Mouse (Mus musculus) megakaryocyte, embryonic 14.5 days (primary cell): Measurements from ENCODE around the gene 1700020A23Rik. TPM values are rescaled to one million over a fixed set of nuclear protein-coding genes. Genes with fewer than 3 reads are reported as not detected.
"Not testable (repeated sequence)": the region's sequence is repeated elsewhere in the genome, so short reads cannot be mapped to it uniquely, and the experiment has no call there.

Source experiments
- H3K27me3 ChIP-seq: replicated peaks from 2 replicates; pipeline ENCODE3; 2012; ENCODE audit warnings: inconsistent platforms
- H3K36me3 ChIP-seq: replicated peaks from 2 replicates; pipeline ENCODE3; 2012; ENCODE audit warnings: low read length, inconsistent platforms, mixed read lengths
- H3K4me1 ChIP-seq: 2 replicates; pipeline ENCODE4 v1.6.1; 2012; ENCODE audit warnings: inconsistent platforms
- H3K4me3 ChIP-seq: replicated peaks from 2 replicates; pipeline ENCODE3; 2012; ENCODE audit warnings: moderate library complexity, mild to moderate bottlenecking, inconsistent platforms
- H3K9me3 ChIP-seq: 2 replicates; pipeline ENCODE4 v1.6.1; 2012; ENCODE audit warnings: inconsistent platforms
- FLI1 ChIP-seq: IDR thresholded peaks from 2 replicates; pipeline ENCODE4 v1.6.1; 2012; ENCODE audit warnings: low read length, inconsistent platforms, mixed read lengths
- GATA1 ChIP-seq: IDR thresholded peaks from 3 replicates; pipeline ENCODE4 v1.6.1; 2012; ENCODE audit warnings: mixed read lengths, low read length, inconsistent platforms, borderline replicate concordance
- polyA plus RNA-seq: library from polyadenylated mRNA; stranded (reverse); fragments of >175 nt; gene quantifications from 2 replicates; pipeline ENCODE4 v1.2.3, GENCODE M21; 2012; ENCODE audit warnings: low replicate concordance; ENCODE audit not compliant: insufficient read depth

Gene 1700020A23Rik
- not detected in 2 replicates for polyA plus RNA-seq

- no peaks in the 10 kb centered on the region for H3K36me3 ChIP-seq
- H3K4me3 ChIP-seq = no peak within 1 kb of the TSS
- TF ChIP-seq FLI1 = no peak
- TF ChIP-seq GATA1 = no peak
- peaks cover 61% of the 10 kb centered on the region for H3K27me3 ChIP-seq
- H3K4me1 ChIP-seq = peaks cover 8% of the 10 kb centered on the region
- peaks cover 5% of the 10 kb centered on the region for H3K9me3 ChIP-seq
Observed at GRCm38 (mm10) chr2:130404939-130405338, at the start of gene 1700020A23Rik, which contains the start of gene Gm28372. Gene 1700020A23Rik (plus strand): TSS chr2:130405259. Gene Gm28372 (plus strand): TSS chr2:130405239.

- Histone ChIP-seq H3K9me3 (0 out of 2 replicates have a peak, but pooled peaks cover 2% of the 10 kb centered on the region), H3K4me3 (no peak overlapping the region), H3K27me3 (peaks cover 82% of the 10 kb centered on the region), H3K4me1 (peaks cover 10% of the 10 kb centered on the region), H3K36me3 (no peaks in the 10 kb centered on the region)
- TF ChIP-seq GATA1 (no peak), FLI1 (no peak)
Observed at GRCm38 (mm10) chr2:130357551-130357950, 47.5 kb upstream of the 1700020A23Rik start.

- H3K4me3 ChIP-seq = no peak overlapping the region
- H3K4me1 ChIP-seq = peaks cover 10% of the 10 kb centered on the region
- TF ChIP-seq FLI1 = no peak
- TF ChIP-seq GATA1 = no peak
- peaks cover 87% of the 10 kb centered on the region for H3K27me3 ChIP-seq
- no peaks in the 10 kb centered on the region for H3K36me3 ChIP-seq
- H3K9me3 ChIP-seq = 0 out of 2 replicates have a peak, but pooled peaks cover 2% of the 10 kb centered on the region
Observed at GRCm38 (mm10) chr2:130358852-130359251, 46.2 kb upstream of the 1700020A23Rik start.

GRCm38 (mm10) chr2:130362511-130363026 lies 42.5 kb upstream of the 1700020A23Rik start:
- peak overlapping the region; percentile 11 for H3K4me3 ChIP-seq
- TF ChIP-seq FLI1 (no peak), GATA1 (no peak)
- peaks cover 94% of the 10 kb centered on the region for H3K27me3 ChIP-seq
- H3K4me1 ChIP-seq = peaks cover 12% of the 10 kb centered on the region
- H3K9me3 ChIP-seq = 0 out of 2 replicates have a peak, but pooled peaks cover 2% of the 10 kb centered on the region
- H3K36me3 ChIP-seq = no peaks in the 10 kb centered on the region

GRCm38 (mm10) chr2:130365211-130366094 lies 39.6 kb upstream of the 1700020A23Rik start:
- peaks cover 12% of the 10 kb centered on the region for H3K4me1 ChIP-seq
- no peaks in the 10 kb centered on the region for H3K36me3 ChIP-seq
- peak overlapping the region; percentile 73 for H3K4me3 ChIP-seq
- no peaks in the 10 kb centered on the region for H3K9me3 ChIP-seq
- no peak for TF ChIP-seq FLI1
- no peak for TF ChIP-seq GATA1
- peaks cover 96% of the 10 kb centered on the region for H3K27me3 ChIP-seq

GRCm38 (mm10) chr2:130367386-130367785 lies 37.7 kb upstream of the 1700020A23Rik start:
- H3K9me3 ChIP-seq = no peaks in the 10 kb centered on the region
- H3K36me3 ChIP-seq = no peaks in the 10 kb centered on the region
- no peak for TF ChIP-seq GATA1
- no peak for TF ChIP-seq FLI1
- H3K4me1 ChIP-seq = peaks cover 8% of the 10 kb centered on the region
- peaks cover 87% of the 10 kb centered on the region for H3K27me3 ChIP-seq
- H3K4me3 ChIP-seq = no peak overlapping the region

- Histone ChIP-seq H3K27me3 (peaks cover 65% of the 10 kb centered on the region), H3K4me1 (peaks cover 11% of the 10 kb centered on the region)
- not testable (repeated sequence) for H3K9me3 ChIP-seq, H3K36me3 ChIP-seq, H3K4me3 ChIP-seq
Observed at GRCm38 (mm10) chr2:130373026-130373425, 32.0 kb upstream of the 1700020A23Rik start.

GRCm38 (mm10) chr2:130374951-130375350 lies 30.1 kb upstream of the 1700020A23Rik start:
- H3K9me3 ChIP-seq = peaks cover 6% of the 10 kb centered on the region
- no peaks in the 10 kb centered on the region for H3K36me3 ChIP-seq
- H3K4me3 ChIP-seq = no peak overlapping the region
- H3K27me3 ChIP-seq = peaks cover 54% of the 10 kb centered on the region
- TF ChIP-seq FLI1 (no peak), GATA1 (no peak)
- peaks cover 11% of the 10 kb centered on the region for H3K4me1 ChIP-seq

GRCm38 (mm10) chr2:130383205-130383604 lies 21.9 kb upstream of the 1700020A23Rik start:
- Histone ChIP-seq H3K9me3 (0 out of 2 replicates have a peak, but pooled peaks cover 3% of the 10 kb centered on the region), H3K4me3 (no peak overlapping the region), H3K36me3 (no peaks in the 10 kb centered on the region), H3K4me1 (peaks cover 8% of the 10 kb centered on the region), H3K27me3 (peaks cover 43% of the 10 kb centered on the region)
- no peak for TF ChIP-seq FLI1

- no peaks in the 10 kb centered on the region for H3K36me3 ChIP-seq
- no peak overlapping the region for H3K4me3 ChIP-seq
- peaks cover 14% of the 10 kb centered on the region for H3K4me1 ChIP-seq
- TF ChIP-seq FLI1 (no peak), GATA1 (no peak)
- H3K27me3 ChIP-seq = peaks cover 39% of the 10 kb centered on the region
- 0 out of 2 replicates have a peak, but pooled peaks cover 3% of the 10 kb centered on the region for H3K9me3 ChIP-seq
Observed at GRCm38 (mm10) chr2:130383895-130384294, 21.2 kb upstream of the 1700020A23Rik start.
